Mouse (Mus musculus) lung, adult 2 months (tissue): ENCODE measurements at regions not wholly inside any gene's neighbourhood (a gene's known extent, or its start where the extent isn't known, plus 50 kb on each side); places are given as distances from the start of the nearest gene placed in this dataset.

ENCODE experiments used
- DNase-seq: peaks from one replicate; pipeline ENCODE4 v3.0.0; 2022
- H3K4me1 ChIP-seq: fragments of 200-500 bp; 2 replicates; pipeline ENCODE4 v1.6.1; 2011; ENCODE audit warnings: low read length; ENCODE audit not compliant: control insufficient read depth, insufficient read depth
- H3K4me3 ChIP-seq: fragments of 200-500 bp; replicated peaks from 2 replicates; pipeline ENCODE3; 2011; ENCODE audit warnings: low read depth, mild to moderate bottlenecking, control low read depth, low read length; ENCODE audit errors: extremely low read depth
- CTCF ChIP-seq: fragments of 200-500 bp; IDR thresholded peaks from 2 replicates; pipeline ENCODE4 v1.5.1; 2011; ENCODE audit warnings: mild to moderate bottlenecking, low read length, control low read depth; ENCODE audit not compliant: insufficient read depth
- POLR2A ChIP-seq: fragments of 200-500 bp; IDR thresholded peaks from 2 replicates; pipeline ENCODE4 v1.6.1; 2011; ENCODE audit warnings: low read depth, mild to moderate bottlenecking, control low read depth, low read length, borderline replicate concordance; ENCODE audit errors: extremely low read depth
- WGBS: fragments of 180-500 bp; shearing (Covaris S2); methylation state at CpG from one replicate; pipeline ENCODE4 v1.1.7; 2018; 5-methylcytosine and 5-hydroxymethylcytosine counted together

- DNase-seq, result no peak
- 76% methylated on average over 4 of the region's 4 CpGs for WGBS
- TF ChIP-seq CTCF, result no peak
- TF ChIP-seq POLR2A, result no peak
- Histone ChIP-seq H3K4me3 (no peak overlapping the region), H3K4me1 (no peaks in the 10 kb centered on the region)
Measured at GRCm38 (mm10) chr12:16276301-16276700, 334.5 kb downstream of the Lpin1 start.

DNA sequence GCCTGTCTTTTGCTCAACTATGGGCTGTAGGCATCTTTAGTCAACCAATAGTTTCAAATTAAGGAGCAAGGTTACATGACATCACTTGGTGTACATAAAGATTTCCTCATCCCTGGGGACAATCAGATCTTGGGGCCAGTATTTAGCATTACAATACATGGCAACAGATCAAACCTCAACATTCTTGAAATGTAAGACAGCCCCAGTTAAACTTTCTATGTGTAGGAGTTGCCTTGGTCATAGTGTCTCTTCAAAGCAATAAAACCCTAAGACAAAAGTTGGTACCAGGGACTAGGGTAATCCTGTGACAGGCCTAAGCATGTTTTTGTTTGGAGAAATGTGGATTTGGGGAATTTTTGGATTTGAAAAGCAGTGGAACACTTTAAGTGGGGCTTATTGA, 338.3 kb downstream of the Lpin1 start:
- no peak for TF ChIP-seq CTCF
- no peak for TF ChIP-seq POLR2A
- no peak for DNase-seq
- Histone ChIP-seq H3K4me1 (no peaks in the 10 kb centered on the region), H3K4me3 (no peak overlapping the region)

DNA sequence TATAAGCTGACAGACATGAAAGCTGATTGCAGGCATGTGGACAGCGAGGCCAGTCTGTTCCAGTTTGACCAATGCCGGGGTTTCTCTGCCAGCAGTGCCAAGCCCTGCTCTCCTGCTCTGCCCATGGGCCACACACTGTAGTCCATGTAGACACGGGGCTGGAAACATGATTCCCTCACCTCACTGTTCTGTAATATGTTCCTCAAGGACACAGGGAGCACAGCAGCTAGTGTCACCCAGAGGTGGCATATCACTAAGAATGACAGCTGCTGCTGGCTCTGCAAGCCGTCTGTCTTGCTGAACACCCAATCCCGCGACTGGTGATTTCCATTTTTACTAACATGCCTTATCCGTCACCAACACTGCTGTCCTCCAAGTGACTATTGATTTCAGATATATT, 339.9 kb downstream of the Lpin1 start:
- no peaks in the 10 kb centered on the region for H3K4me1 ChIP-seq
- DNase-seq, result no peak
- WGBS, result 65% methylated on average over 7 of the region's 7 CpGs
- H3K4me3 ChIP-seq, result no peak overlapping the region
- TF ChIP-seq CTCF, result no peak

DNA sequence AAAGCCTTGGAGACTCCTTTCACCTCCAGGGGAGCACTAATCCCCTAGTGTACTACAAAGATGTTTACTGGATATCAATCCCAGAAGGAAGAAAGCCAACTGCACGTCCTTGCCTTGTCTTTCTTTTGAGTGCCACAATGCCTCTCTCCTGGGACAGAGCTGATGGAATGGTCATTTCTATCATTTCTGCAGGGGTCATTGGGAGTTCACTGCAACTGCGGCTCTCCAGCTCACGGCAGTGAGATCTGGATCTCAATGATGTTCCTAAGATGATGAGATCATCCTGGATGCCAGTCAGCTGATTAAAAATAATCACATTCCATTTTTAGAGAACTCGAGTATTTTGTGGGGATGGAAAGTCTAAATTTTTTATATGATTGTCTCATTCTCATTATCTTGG, 341.1 kb downstream of the Lpin1 start:
- DNase-seq, result no peak
- WGBS, result 54% methylated on average over 4 of the region's 4 CpGs
- no peak for TF ChIP-seq POLR2A
- no peak for TF ChIP-seq CTCF
- Histone ChIP-seq H3K4me3 (no peak overlapping the region), H3K4me1 (no peaks in the 10 kb centered on the region)

DNA sequence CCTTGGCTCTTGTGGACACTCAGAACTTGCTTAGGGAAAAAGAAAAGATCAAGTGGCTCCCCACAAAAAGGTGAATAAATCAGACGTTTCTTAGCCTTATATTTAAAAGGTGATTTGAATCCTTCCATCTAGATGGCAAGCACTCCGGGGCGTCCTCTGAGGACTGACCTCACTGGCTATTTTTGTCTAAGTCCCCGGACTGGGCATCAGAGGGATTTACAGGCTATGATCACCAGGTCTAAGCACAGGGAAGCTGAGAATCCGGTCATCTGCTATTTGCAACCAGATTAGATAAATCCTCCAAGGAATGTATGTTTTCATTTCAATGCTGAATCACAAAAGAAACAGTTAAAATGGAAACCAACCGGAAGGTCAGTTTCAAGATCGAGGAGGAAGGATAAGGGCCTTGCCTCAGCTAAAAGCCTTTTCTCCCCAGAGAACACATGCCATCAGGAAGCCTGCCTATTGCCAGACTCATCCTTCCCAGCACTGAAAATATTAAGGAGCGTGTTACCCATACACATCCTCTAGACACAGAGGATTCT, 342.1 kb downstream of the Lpin1 start:
- Histone ChIP-seq H3K4me3 (no peak overlapping the region), H3K4me1 (no peaks in the 10 kb centered on the region)
- DNase-seq, result no peak
- WGBS, result 71% methylated on average over 8 of the region's 8 CpGs
- TF ChIP-seq POLR2A (no peak), CTCF (no peak)

GRCm38 (mm10) chr12:16261465-16261864, 349.3 kb downstream of the Lpin1 start:
- H3K4me1 ChIP-seq, result no peaks in the 10 kb centered on the region
- DNase-seq, result no peak
- 77% methylated on average over 4 of the region's 4 CpGs for WGBS

GRCm38 (mm10) chr12:16260981-16261380, 349.8 kb downstream of the Lpin1 start:
- H3K4me3 ChIP-seq, result no peak overlapping the region
- TF ChIP-seq POLR2A (no peak), CTCF (no peak)
- 61% methylated on average over 8 of the region's 8 CpGs for WGBS
- H3K4me1 ChIP-seq, result no peaks in the 10 kb centered on the region
- no peak for DNase-seq

More at GRCm38 (mm10) chr12:16261465-16261864, 349.3 kb downstream of the Lpin1 start:
- H3K4me3 ChIP-seq, result no peak overlapping the region
- TF ChIP-seq CTCF, result no peak
- no peak for TF ChIP-seq POLR2A

GRCm38 (mm10) chr12:16260501-16260900, 350.3 kb downstream of the Lpin1 start:
- no peaks in the 10 kb centered on the region for H3K4me1 ChIP-seq
- H3K4me3 ChIP-seq, result no peak overlapping the region
- 84% methylated on average over 2 of the region's 2 CpGs for WGBS
- DNase-seq, result no peak
- TF ChIP-seq POLR2A (no peak), CTCF (no peak)

DNA sequence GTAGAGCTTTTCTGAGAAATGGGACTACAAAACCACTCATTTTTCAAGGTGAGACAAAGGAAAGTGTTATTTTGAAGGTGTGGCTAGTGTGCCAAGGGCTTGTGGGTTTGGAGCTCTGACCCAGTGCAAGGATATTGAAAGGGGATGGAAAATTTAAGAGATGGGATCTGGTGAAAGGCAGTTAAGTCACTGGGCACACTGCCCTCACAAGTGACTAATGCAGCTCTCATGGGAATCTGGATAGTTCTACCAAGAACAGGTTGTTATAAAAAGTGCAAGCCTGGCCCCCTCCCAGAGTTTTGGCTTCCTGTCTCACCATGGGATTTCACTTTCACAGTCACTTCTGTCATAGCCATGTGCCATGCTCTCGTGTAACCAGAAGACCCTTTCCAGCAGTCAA, 360.1 kb downstream of the Lpin1 start:
- TF ChIP-seq POLR2A, result no peak
- TF ChIP-seq CTCF, result no peak
- H3K4me1 ChIP-seq, result no peaks in the 10 kb centered on the region
- H3K4me3 ChIP-seq, result no peak overlapping the region
- DNase-seq, result no peak
- 83% methylated on average over 1 of the region's 1 CpGs for WGBS

DNA sequence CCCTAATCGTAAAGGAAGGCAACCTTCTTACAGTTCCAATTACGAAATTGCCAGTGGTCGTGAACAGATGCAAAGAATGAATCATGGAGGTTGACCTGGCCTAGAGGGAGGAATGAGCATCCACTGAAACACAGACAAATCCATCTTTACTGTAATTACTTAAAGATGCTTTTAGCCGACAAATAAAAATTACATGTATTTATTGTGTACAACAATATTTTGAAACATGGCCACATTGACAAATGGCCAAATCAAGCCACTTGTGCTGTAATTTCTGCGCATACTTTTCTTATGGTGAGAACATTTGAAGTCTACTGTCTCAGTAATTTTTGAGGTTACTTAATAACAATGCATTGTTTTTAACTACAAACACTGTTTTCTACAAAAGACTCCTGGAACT, 360.7 kb downstream of the Lpin1 start:
- no peaks in the 10 kb centered on the region for H3K4me1 ChIP-seq
- TF ChIP-seq POLR2A (no peak), CTCF (no peak)
- 92% methylated on average over 5 of the region's 5 CpGs for WGBS
- DNase-seq, result no peak
- H3K4me3 ChIP-seq, result no peak overlapping the region
